Mouse (Mus musculus) limb, embryonic 13.5 days (tissue): ENCODE results near the gene Nid2. TPM values are rescaled to one million over a fixed set of nuclear protein-coding genes. Genes with fewer than 3 reads are reported as not detected.

Source experiments
- ATAC-seq: fragments of 200-750 bp; cut with Nextera tagmentation; 2 replicates; pipeline ENCODE4 v1.8.0; 2017; ENCODE audit warnings: low read depth, moderate number of reproducible peaks, moderate TSS enrichment; ENCODE audit not compliant: low FRiP score
- H3K27ac ChIP-seq: fragments of 300-500 bp; sonication (generic); 2 replicates; pipeline ENCODE4 v1.5.1; 2015; ENCODE audit warnings: inconsistent platforms, mild to moderate bottlenecking, moderate library complexity
- H3K27me3 ChIP-seq: fragments of 300-500 bp; sonication (generic); 2 replicates; pipeline ENCODE4 v1.6.1; 2015; ENCODE audit warnings: mild to moderate bottlenecking, inconsistent platforms
- H3K36me3 ChIP-seq: fragments of 300-500 bp; sonication (generic); 2 replicates; pipeline ENCODE4 v1.6.1; 2015; ENCODE audit warnings: inconsistent platforms, mild to moderate bottlenecking, moderate library complexity
- H3K4me1 ChIP-seq: fragments of 300-500 bp; sonication (generic); 2 replicates; pipeline ENCODE4 v1.6.1; 2015; ENCODE audit warnings: inconsistent platforms
- H3K4me2 ChIP-seq: fragments of 300-500 bp; sonication (generic); replicated peaks from 2 replicates; pipeline ENCODE4 v1.6.1; 2015; ENCODE audit warnings: inconsistent platforms, mild to moderate bottlenecking, moderate library complexity
- H3K4me3 ChIP-seq: fragments of 300-500 bp; sonication (generic); 2 replicates; pipeline ENCODE4 v1.5.1; 2015; ENCODE audit warnings: moderate library complexity, mild to moderate bottlenecking, inconsistent platforms
- H3K9ac ChIP-seq: fragments of 300-500 bp; sonication (generic); 2 replicates; pipeline ENCODE4 v1.6.1; 2015; ENCODE audit warnings: mild to moderate bottlenecking, inconsistent platforms
- H3K9me3 ChIP-seq: fragments of 300-500 bp; sonication (generic); 2 replicates; pipeline ENCODE4 v1.6.1; 2016; ENCODE audit warnings: inconsistent platforms
- WGBS: fragments of 180-500 bp; shearing (Covaris S2); methylation state at CpG from one replicate; pipeline ENCODE4 v1.1.7; 2015; 5-methylcytosine and 5-hydroxymethylcytosine counted together
- polyA plus RNA-seq: library from polyadenylated mRNA; unstranded; fragments of >200 nt; fragmentation: Nextera tagmentation; extraction: Ambion mirVana; gene quantifications from 2 replicates; pipeline ENCODE4 v1.2.1, GENCODE M21; 2015

Nid2 gene
- polyA plus RNA-seq, 1 experiment from 2014 or later = 104 TPM

- no peak overlapping the region for H3K4me2 ChIP-seq
- H3K9me3 ChIP-seq = no peaks in the 10 kb centered on the region
- H3K27me3 ChIP-seq = no peaks in the 10 kb centered on the region
- H3K36me3 ChIP-seq = no peaks in the 10 kb centered on the region
- peak overlapping the region; percentile 58; the same call in 1 of the 2 replicates for H3K27ac ChIP-seq
- H3K4me3 ChIP-seq = no peak overlapping the region
- 47% methylated on average over 7 of the region's 7 CpGs for WGBS
- ATAC-seq = peak; percentile 90
- H3K9ac ChIP-seq = no peak overlapping the region
- H3K4me1 ChIP-seq = peaks cover 16% of the 10 kb centered on the region; the same call in 1 of the 2 replicates
Observed at GRCm38 (mm10) chr14:19728737-19729136, 22.3 kb upstream of the Nid2 start.

DNA sequence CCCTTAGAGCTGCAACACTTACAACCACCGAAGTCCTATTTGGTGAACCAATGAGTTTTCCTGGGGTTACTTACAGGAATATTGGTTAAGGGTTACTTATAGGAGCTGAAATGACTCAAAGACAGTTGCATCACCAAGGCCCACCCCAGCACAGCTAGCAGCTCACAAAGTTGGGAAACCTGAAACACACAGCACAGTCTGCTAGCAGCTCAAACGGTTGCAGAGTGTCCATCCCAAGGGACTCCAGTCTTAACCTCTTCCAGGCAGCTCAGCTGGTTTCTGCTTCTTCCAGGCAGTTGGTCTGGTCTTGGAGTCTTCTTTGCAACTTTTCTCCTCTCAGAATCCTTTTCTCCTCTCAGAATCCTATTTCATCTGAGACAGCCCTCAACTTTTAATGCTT lies 19.0 kb upstream of the Nid2 start:
- Histone ChIP-seq H3K36me3 (no peaks in the 10 kb centered on the region), H3K27ac (no peak overlapping the region), H3K4me2 (no peak overlapping the region), H3K4me1 (peaks cover 18% of the 10 kb centered on the region; the same call in 1 of the 2 replicates), H3K9ac (no peak overlapping the region), H3K9me3 (no peaks in the 10 kb centered on the region), H3K27me3 (no peaks in the 10 kb centered on the region), H3K4me3 (no peak overlapping the region)
- WGBS = 65% methylated on average over 2 of the region's 2 CpGs
- ATAC-seq = no peak

DNA sequence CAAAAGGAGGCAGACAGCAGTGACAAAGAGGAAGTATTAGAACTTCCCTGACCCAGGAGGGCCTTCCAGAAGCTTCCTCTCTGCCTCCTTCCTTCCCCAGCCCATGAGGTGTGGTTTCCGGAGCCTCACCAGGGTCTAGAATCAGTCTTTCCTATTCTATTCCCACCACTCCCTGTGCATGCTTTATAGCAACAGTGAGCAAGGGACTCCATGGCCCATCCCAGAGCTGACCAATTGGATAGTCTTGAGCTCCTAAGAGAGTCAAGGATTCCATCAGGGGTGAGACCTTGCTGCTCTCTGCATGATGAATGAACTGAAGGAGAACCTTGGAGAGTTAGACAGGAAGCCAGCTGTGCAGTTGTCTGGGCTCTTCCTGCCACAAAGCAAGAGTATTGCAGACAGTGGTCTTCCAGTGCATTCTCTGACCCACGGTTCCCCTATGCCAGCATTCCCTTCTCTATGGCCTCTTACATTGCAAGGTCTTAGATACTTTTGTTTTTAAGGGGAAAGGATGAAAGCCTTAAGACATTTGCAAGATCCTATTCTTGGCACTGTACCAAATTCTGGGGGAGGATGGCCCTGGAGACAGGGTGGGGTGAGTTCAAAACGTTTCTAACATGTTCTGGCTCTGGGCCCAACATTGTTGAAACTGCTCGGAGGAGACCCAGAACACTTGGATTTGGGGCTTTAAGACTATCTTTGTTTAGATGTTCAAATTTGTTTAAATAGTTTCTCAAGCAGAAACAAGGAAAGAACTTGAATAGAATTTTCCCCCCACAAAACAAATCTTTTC lies 17.4 kb upstream of the Nid2 start:
- Histone ChIP-seq H3K4me2 (no peak overlapping the region), H3K27ac (no peak overlapping the region), H3K9ac (no peak overlapping the region), H3K36me3 (no peaks in the 10 kb centered on the region), H3K4me3 (no peak overlapping the region), H3K27me3 (no peaks in the 10 kb centered on the region), H3K9me3 (no peaks in the 10 kb centered on the region), H3K4me1 (peaks cover 23% of the 10 kb centered on the region)
- ATAC-seq = no peak; the same call in 1 of the 2 replicates
- 62% methylated on average over 4 of the region's 4 CpGs for whole genome bisulfite sequencing

DNA sequence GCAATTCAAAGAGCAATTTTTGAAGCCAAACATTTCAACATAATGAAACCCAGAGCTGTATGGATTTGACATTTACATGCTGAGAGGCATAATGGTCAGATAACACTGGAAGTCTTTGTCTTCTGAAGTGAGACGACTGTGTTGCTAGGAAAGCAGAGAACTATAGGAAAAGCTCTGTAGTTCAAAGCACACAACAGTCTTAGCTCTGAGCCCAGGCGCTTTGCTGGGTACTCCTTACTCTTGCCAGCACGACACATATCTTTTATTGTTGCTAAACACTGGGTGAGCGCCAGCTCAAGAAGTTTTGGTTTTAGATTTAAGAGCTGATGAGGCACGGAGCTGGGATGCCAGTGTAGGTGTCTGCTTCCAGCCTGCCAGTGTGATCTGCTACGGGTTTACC lies 15.8 kb upstream of the Nid2 start:
- H3K27me3 ChIP-seq = no peaks in the 10 kb centered on the region
- no peak overlapping the region for H3K9ac ChIP-seq
- no peaks in the 10 kb centered on the region for H3K9me3 ChIP-seq
- H3K4me1 ChIP-seq = peaks cover 18% of the 10 kb centered on the region
- H3K4me2 ChIP-seq = no peak overlapping the region
- ATAC-seq = no peak
- no peak overlapping the region for H3K27ac ChIP-seq
- no peaks in the 10 kb centered on the region for H3K36me3 ChIP-seq
- WGBS = 47% methylated on average over 6 of the region's 6 CpGs
- H3K4me3 ChIP-seq = no peak overlapping the region

DNA sequence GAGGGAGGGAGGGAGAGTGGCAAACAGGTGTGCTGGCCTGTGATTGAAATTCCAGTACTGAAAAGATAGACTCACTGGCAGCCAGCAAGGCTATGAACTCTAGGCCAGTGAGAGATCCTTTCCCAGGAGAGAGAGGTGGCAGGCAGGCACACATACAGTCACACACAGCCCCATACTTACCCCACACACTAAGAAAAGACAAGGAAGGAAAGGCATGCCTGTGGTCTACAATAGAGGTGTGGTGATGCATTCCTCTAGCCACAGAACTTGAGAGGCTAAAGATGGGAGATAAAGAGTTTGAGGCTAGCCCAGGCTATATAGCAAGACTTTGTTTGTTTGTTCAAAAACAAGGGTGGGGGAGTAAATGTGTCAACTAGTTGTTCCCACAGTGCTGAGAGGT lies 13.5 kb upstream of the Nid2 start:
- Histone ChIP-seq H3K36me3 (no peaks in the 10 kb centered on the region), H3K27me3 (no peaks in the 10 kb centered on the region), H3K4me3 (no peak overlapping the region), H3K4me2 (no peak overlapping the region), H3K9ac (no peak overlapping the region), H3K27ac (peak overlapping the region; percentile 39; the same call in 1 of the 2 replicates), H3K4me1 (peaks cover 18% of the 10 kb centered on the region), H3K9me3 (no peaks in the 10 kb centered on the region)
- no peak for ATAC-seq

DNA sequence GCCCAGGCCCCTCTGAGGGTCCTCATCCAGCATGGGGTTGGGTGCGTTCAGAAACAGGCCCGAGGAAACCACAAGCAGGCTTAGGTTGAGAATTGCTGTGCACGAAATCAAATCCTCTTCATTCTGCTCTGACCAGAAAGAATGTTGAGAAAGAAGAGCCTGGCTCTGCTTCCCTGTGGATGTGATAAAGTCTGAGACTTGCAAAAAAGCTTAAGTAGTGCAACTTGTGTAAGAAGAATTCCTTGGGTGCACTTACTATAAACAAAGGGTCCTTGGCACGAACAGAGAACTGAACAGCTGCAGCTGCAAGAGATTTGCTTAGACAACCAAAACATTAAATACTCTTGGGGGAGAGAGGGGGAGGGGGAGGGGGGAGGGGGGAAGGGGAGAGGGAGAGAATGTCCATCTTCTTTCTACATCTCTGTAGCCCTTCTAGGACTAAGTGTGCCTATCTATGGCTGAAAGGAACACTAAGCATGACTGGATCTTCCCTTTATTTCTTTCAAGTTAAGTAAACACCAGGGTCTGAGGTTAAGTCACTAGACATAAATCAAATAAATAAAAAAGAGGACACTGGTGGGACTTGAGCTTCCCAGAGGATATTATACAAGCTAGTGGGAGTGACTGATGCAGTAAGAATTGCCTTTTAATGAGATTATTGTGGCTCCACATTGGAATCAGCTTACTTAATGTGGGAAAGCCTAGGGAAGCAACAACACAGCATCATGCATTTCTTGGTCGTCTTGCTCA lies 12.8 kb upstream of the Nid2 start:
- peak overlapping the region; percentile 39; the same call in 1 of the 2 replicates for H3K27ac ChIP-seq
- no peak overlapping the region for H3K4me3 ChIP-seq
- no peaks in the 10 kb centered on the region for H3K9me3 ChIP-seq
- peaks cover 18% of the 10 kb centered on the region for H3K4me1 ChIP-seq
- H3K36me3 ChIP-seq = no peaks in the 10 kb centered on the region
- no peaks in the 10 kb centered on the region for H3K27me3 ChIP-seq
- WGBS = 23% methylated on average over 5 of the region's 5 CpGs
- H3K4me2 ChIP-seq = no peak overlapping the region
- H3K9ac ChIP-seq = no peak overlapping the region
- peak; percentile 13; the same call in 1 of the 2 replicates for ATAC-seq

- Histone ChIP-seq H3K36me3 (no peaks in the 10 kb centered on the region), H3K27me3 (no peaks in the 10 kb centered on the region), H3K4me1 (peaks cover 11% of the 10 kb centered on the region; the same call in 1 of the 2 replicates), H3K9me3 (no peaks in the 10 kb centered on the region), H3K9ac (no peak overlapping the region), H3K4me2 (no peak overlapping the region), H3K27ac (no peak overlapping the region), H3K4me3 (no peak overlapping the region)
- 71% methylated on average over 9 of the region's 9 CpGs for whole genome bisulfite sequencing
- no peak for ATAC-seq
Observed at GRCm38 (mm10) chr14:19739416-19740146, 11.5 kb upstream of the Nid2 start.

DNA sequence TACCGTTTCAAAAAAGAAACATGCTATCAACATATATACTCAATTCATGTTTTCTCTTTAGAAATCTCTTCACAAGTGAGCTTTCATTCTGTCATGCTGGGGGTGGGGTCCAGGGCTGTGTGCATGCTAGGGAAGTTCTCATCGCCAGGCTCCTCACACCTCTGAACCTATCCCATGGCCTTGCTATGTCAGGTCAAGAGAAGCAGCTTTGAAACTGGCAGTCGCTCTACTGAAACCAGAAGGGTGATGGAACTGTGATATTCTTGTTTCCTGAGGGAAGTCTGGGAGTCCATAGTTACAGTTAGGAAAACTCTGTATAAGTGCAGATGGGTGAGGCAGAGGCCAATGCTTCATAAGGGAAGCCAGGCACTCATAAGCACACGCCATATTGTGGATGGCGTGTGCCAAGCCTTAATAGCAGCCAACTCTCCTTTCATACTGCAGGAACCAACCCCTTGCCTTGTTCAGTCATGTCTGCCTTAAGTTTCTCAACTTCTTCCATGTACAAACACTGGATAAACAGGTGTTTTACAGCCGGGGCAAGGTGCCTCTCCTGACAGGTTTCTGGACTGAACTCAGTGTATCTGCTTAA lies 10.8 kb upstream of the Nid2 start:
- Histone ChIP-seq H3K9me3 (no peaks in the 10 kb centered on the region), H3K27ac (no peak overlapping the region), H3K4me1 (peaks cover 11% of the 10 kb centered on the region; the same call in 1 of the 2 replicates), H3K4me2 (no peak overlapping the region), H3K9ac (no peak overlapping the region), H3K4me3 (no peak overlapping the region), H3K27me3 (no peaks in the 10 kb centered on the region), H3K36me3 (no peaks in the 10 kb centered on the region)
- WGBS = 91% methylated on average over 6 of the region's 6 CpGs
- no peak for ATAC-seq

GRCm38 (mm10) chr14:19744876-19745275 lies 6.2 kb upstream of the Nid2 start:
- Histone ChIP-seq H3K4me3 (no peak overlapping the region), H3K4me1 (peaks cover 24% of the 10 kb centered on the region), H3K4me2 (no peak overlapping the region), H3K36me3 (no peaks in the 10 kb centered on the region), H3K27me3 (no peaks in the 10 kb centered on the region), H3K27ac (no peak overlapping the region), H3K9me3 (no peaks in the 10 kb centered on the region), H3K9ac (no peak overlapping the region)
- ATAC-seq = no peak
- 81% methylated on average over 5 of the region's 5 CpGs for WGBS

GRCm38 (mm10) chr14:19746232-19746631 lies 4.8 kb upstream of the Nid2 start:
- no peaks in the 10 kb centered on the region for H3K27me3 ChIP-seq
- H3K27ac ChIP-seq = no peak overlapping the region
- 79% methylated on average over 2 of the region's 2 CpGs for WGBS
- H3K9me3 ChIP-seq = no peaks in the 10 kb centered on the region
- no peak overlapping the region for H3K4me3 ChIP-seq
- no peaks in the 10 kb centered on the region for H3K36me3 ChIP-seq
- no peak overlapping the region for H3K4me2 ChIP-seq
- H3K9ac ChIP-seq = no peak overlapping the region
- no peak for ATAC-seq
- H3K4me1 ChIP-seq = peaks cover 34% of the 10 kb centered on the region

DNA sequence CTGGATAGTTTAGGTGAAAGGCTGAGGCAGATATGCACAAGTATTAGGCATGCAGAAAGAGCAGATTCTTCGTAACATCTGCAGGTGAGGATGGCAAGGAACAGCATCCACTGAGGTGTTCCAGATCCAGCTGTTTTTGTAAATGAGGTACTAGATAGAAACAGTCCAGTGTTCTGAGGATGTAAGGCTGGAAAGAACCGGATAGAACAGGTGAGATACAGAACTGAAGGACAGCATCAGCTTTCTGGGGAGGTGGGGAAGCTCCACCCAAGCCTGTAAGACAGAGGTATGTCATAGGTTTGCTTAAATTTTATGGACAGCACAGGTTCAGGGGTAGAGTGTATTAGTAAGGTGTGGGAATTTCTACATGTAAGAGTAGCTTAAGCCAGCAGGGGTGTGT lies 4.3 kb upstream of the Nid2 start:
- no peak for ATAC-seq
- Histone ChIP-seq H3K9me3 (no peaks in the 10 kb centered on the region), H3K36me3 (no peaks in the 10 kb centered on the region), H3K9ac (no peak overlapping the region), H3K27ac (no peak overlapping the region), H3K27me3 (no peaks in the 10 kb centered on the region), H3K4me1 (peaks cover 34% of the 10 kb centered on the region), H3K4me3 (no peak overlapping the region), H3K4me2 (no peak overlapping the region)
- WGBS = 90% methylated on average over 2 of the region's 2 CpGs

DNA sequence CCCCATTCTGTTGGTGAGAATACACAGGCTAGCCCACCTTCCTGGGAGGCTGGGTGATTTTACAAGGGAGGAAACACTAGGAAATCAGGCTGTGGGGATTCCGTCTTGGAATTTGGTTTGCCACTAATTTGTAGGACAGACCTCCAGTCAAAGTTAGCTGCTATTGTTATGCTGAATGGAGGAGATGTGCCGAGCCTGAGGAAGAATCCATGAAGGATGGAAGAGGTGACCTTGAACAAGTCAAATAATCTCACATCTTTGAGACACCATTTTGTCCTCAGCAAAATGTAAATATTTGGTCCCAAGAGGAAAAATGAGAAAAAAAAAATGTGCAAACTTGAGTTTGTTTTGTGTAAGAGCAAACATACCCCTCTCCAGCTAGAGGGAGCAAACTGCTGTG lies 1.3 kb upstream of the Nid2 start:
- H3K4me3 ChIP-seq = no peak overlapping the region
- ATAC-seq = no peak
- peak overlapping the region; percentile 96 for H3K27ac ChIP-seq
- peaks cover 53% of the 10 kb centered on the region for H3K4me1 ChIP-seq
- no peak overlapping the region for H3K9ac ChIP-seq
- H3K9me3 ChIP-seq = no peaks in the 10 kb centered on the region
- H3K27me3 ChIP-seq = no peaks in the 10 kb centered on the region
- no peaks in the 10 kb centered on the region for H3K36me3 ChIP-seq
- peak overlapping the region; percentile 87 for H3K4me2 ChIP-seq
- 31% methylated on average over 2 of the region's 2 CpGs for WGBS
